Mouse (Mus musculus) heart, adult 2 months (tissue): ENCODE results near the gene Srr.

ENCODE experiments used
- CTCF ChIP-seq: fragments of 200-600 bp; IDR thresholded peaks from 2 replicates; pipeline ENCODE4 v1.8.1; 2022; ENCODE audit warnings: antibody characterized with exemption, mild to moderate bottlenecking, moderate library complexity
- EP300 ChIP-seq: fragments of 200-500 bp; IDR thresholded peaks from 2 replicates; pipeline ENCODE4 v1.6.1; 2011; ENCODE audit warnings: low read depth, low read length, control low read depth; ENCODE audit not compliant: insufficient read depth
- POLR2A ChIP-seq: fragments of 200-500 bp; IDR thresholded peaks from 2 replicates; pipeline ENCODE4 v1.6.1; 2011; ENCODE audit warnings: mild to moderate bottlenecking, low read depth, low read length, control low read depth; ENCODE audit not compliant: insufficient read depth

DNA sequence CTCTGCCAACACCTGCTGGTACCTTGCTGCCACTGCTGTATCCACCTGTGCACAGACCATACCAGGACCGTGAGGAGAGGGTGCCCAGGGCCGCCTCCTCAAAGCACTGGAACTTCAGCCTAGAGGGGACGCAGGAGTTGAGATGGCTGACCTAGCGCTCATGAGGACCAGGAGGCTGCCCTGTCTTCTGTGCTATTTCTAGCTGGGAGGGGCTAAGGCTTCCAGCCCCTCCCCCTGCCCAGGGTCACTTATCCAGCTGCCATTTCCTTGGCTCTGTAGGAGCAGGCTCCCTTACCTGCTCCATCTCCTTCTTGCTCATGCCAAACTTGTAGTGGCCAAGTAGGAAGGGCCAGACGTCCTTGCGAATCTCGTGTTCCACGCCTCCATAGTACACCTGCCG lies 68.0 kb downstream of the Srr start:
- TF ChIP-seq POLR2A = no peak
- TF ChIP-seq CTCF = no peak
- no peak for TF ChIP-seq EP300
